Mouse (Mus musculus) liver, embryonic 15.5 days (tissue): ENCODE results near the gene Mup16. TPM values are rescaled to one million over a fixed set of nuclear protein-coding genes. Genes with fewer than 3 reads are reported as not detected.
"Not testable (repeated sequence)": the region's sequence is repeated elsewhere in the genome, so short reads cannot be mapped to it uniquely, and the experiment has no call there.

ENCODE experiments used
- ATAC-seq: fragments of 200-750 bp; cut with Nextera tagmentation; 2 replicates; pipeline ENCODE4 v1.8.0; 2017; ENCODE audit warnings: moderate number of reproducible peaks, mild to moderate bottlenecking, moderate library complexity; ENCODE audit not compliant: insufficient read depth
- H3K27ac ChIP-seq: fragments of 300-500 bp; sonication (generic); replicated peaks from 2 replicates; pipeline ENCODE4 v1.5.1; 2015; ENCODE audit warnings: mild to moderate bottlenecking, inconsistent platforms
- H3K27me3 ChIP-seq: fragments of 300-500 bp; sonication (generic); 2 replicates; pipeline ENCODE4 v1.6.1; 2015; ENCODE audit warnings: mild to moderate bottlenecking, inconsistent platforms
- H3K36me3 ChIP-seq: fragments of 300-500 bp; sonication (generic); replicated peaks from 2 replicates; pipeline ENCODE4 v1.6.1; 2015; ENCODE audit warnings: moderate library complexity, mild to moderate bottlenecking, inconsistent platforms
- H3K4me1 ChIP-seq: fragments of 300-500 bp; sonication (generic); replicated peaks from 2 replicates; pipeline ENCODE4 v1.6.1; 2015; ENCODE audit warnings: inconsistent platforms
- H3K4me2 ChIP-seq: fragments of 300-500 bp; sonication (generic); 2 replicates; pipeline ENCODE4 v1.6.1; 2015; ENCODE audit warnings: moderate library complexity, mild to moderate bottlenecking, inconsistent platforms
- H3K4me3 ChIP-seq: fragments of 300-500 bp; sonication (generic); replicated peaks from 2 replicates; pipeline ENCODE4 v1.5.1; 2015; ENCODE audit warnings: mild to moderate bottlenecking, inconsistent platforms
- H3K9ac ChIP-seq: fragments of 300-500 bp; sonication (generic); 2 replicates; pipeline ENCODE4 v1.6.1; 2015; ENCODE audit warnings: moderate library complexity, mild to moderate bottlenecking, inconsistent platforms
- H3K9me3 ChIP-seq: fragments of 300-500 bp; sonication (generic); replicated peaks from 2 replicates; pipeline ENCODE4 v1.6.1; 2016; ENCODE audit warnings: inconsistent platforms
- WGBS: fragments of 180-500 bp; shearing (Covaris S2); methylation state at CpG from one replicate; pipeline ENCODE4 v1.1.7; 2015; ENCODE audit warnings: mixed read lengths; ENCODE audit not compliant: insufficient replicate concordance; 5-methylcytosine and 5-hydroxymethylcytosine counted together
- polyA plus RNA-seq: library from polyadenylated mRNA; unstranded; fragments of >200 nt; fragmentation: Nextera tagmentation; extraction: Ambion mirVana; gene quantifications from 2 replicates; pipeline ENCODE4 v1.2.1, GENCODE M21; 2015

The Mup16 gene
- polyA plus RNA-seq: not detected in 2 replicates

DNA sequence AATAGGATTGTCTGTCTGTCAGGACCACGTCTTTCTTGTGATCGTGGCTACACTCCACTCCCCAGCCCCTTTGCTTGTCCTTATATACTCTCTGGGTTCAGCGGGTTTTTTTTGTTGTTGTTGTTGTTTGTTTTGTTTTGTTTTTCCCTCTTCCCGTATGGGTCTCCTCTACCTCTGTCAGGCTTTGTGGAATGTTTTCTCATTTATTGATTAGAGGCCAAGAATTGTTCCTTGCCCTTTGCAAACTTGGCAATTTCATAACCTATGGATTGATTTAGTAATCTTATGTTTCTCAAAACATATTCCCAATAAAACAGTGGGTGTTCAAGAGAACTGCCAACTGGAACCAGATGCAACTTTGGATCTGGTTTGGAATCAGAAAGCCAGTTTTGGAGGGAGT is at the start of gene Mup16:
Mup16 (minus strand) TSS at position 101 of the 400 bp plus-strand sequence.
- H3K9me3 ChIP-seq, H3K9ac ChIP-seq, H3K27ac ChIP-seq, ATAC-seq, H3K36me3 ChIP-seq, H3K27me3 ChIP-seq, H3K4me1 ChIP-seq, H3K4me2 ChIP-seq, H3K4me3 ChIP-seq: not testable (repeated sequence)
- 47% methylated on average over 4 of the region's 4 CpGs for WGBS

- not testable (repeated sequence) for H3K4me3 ChIP-seq, H3K9ac ChIP-seq, H3K4me2 ChIP-seq, H3K4me1 ChIP-seq, H3K27ac ChIP-seq, H3K27me3 ChIP-seq, H3K36me3 ChIP-seq, H3K9me3 ChIP-seq, ATAC-seq
- 43% methylated on average over 2 of the region's 2 CpGs for WGBS
Observed at GRCm38 (mm10) chr4:61555887-61556286, 36.6 kb upstream of the Mup16 start.

Other genes with a start within 250 kb of the Mup16 start
- gene Mup14, start 215.5 kb downstream of the Mup16 start, polyA plus RNA-seq: not detected in 2 replicates
- not detected in 2 replicates for gene Mup15, start 79.8 kb downstream of the Mup16 start, polyA plus RNA-seq
- gene Mup17, start 76.3 kb upstream of the Mup16 start, polyA plus RNA-seq: not detected in 2 replicates
- gene Mup18, start 154.6 kb upstream of the Mup16 start, polyA plus RNA-seq: not detected in 2 replicates